Comparison of ENCODE assay signal across 9 mouse cellular contexts in the genomic region with DNA sequence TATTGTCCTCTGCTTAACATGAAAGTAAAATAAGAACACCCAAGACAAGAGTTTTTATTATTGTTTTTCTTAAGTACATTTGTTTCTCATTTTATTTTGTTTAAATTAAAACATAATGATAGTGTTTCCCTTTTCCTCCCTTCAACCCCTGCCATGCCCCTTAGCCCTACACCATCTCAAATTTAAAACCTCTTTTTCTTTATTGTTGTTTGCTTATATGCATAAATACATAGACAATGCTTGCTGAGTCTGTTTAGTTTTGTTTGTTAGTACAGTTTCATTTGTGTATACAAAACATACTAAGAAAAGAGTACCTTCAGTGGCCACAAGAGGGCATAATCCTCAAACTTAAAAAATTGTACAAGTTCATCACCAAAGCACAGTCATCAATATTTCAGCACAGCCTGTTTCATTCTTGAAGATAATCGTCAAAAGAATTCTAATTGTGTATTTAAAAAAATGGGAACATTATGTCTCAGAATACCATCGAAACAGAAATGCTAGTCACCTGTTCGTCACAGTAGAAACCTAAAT.
DNase-seq lines count a peak whose midpoint lies in the region; ATAC-seq and TF ChIP-seq lines count a peak whose summit lies in the region.
"Had no signal": no experiment of that assay in that cellular context is flagged by ENCODE, and none has a peak within 500 bp of the region (broad histone marks: within the 10 kb centered on the region; RNA-seq: fewer than 3 reads in every experiment).

No protein-coding gene starts in this region.

- H3K4me2 ChIP-seq in liver, embryonic 14.5 days (ENCODE audit: low read depth) = no peak overlapping the region
- no peak overlapping the region for H3K4me2 ChIP-seq in liver, embryonic 12.5 days
- H3K4me2 ChIP-seq in midbrain, embryonic 16.5 days (ENCODE audit: low read length) = no peak overlapping the region
- H3K4me2 ChIP-seq: limb, embryonic 12.5 days had no signal

- TF ChIP-seq CTCF in liver, embryonic 14.5 days (IDR thresholded peaks at IDR 0.05; ENCODE audit: low read depth) = peak; percentile 38; the same call in 1 of the 2 replicates

- ATAC-seq in liver, embryonic 14.5 days (ENCODE audit: insufficient read depth) = no peak
- no peak for ATAC-seq in liver, embryonic 12.5 days
- ATAC-seq in midbrain, embryonic 16.5 days = peak; percentile 16; the same call in 1 of the 2 replicates

- H3K27ac ChIP-seq in liver, embryonic 14.5 days = no peak overlapping the region
- H3K27ac ChIP-seq in liver, embryonic 12.5 days = no peak overlapping the region
- no peak overlapping the region for H3K27ac ChIP-seq in midbrain, embryonic 16.5 days (ENCODE audit: low read length)
- H3K27ac ChIP-seq: limb, embryonic 12.5 days had no signal

- no peak overlapping the region for H3K4me3 ChIP-seq in liver, embryonic 14.5 days (ENCODE audit: insufficient read depth in 1 of 2, low read depth in 2 of 2, low read length in 2 of 2)
- no peak overlapping the region for H3K4me3 ChIP-seq in liver, embryonic 12.5 days
- H3K4me3 ChIP-seq in midbrain, embryonic 16.5 days (ENCODE audit: low read depth, low read length) = no peak overlapping the region
- H3K4me3 ChIP-seq: limb, embryonic 12.5 days had no signal

- no peaks in the 10 kb centered on the region for H3K4me1 ChIP-seq in liver, embryonic 14.5 days (replicated peaks; ENCODE audit: control insufficient read depth in 2 of 2, insufficient read depth in 2 of 2, low read length in 1 of 2)
- H3K4me1 ChIP-seq in liver, embryonic 12.5 days = no peaks in the 10 kb centered on the region
- H3K4me1 ChIP-seq in midbrain, embryonic 16.5 days (ENCODE audit: control insufficient read depth, insufficient read depth, low read length) = no peaks in the 10 kb centered on the region
- H3K4me1 ChIP-seq: limb, embryonic 12.5 days had no signal

- H3K9me3 ChIP-seq in liver, embryonic 14.5 days (ENCODE audit: control insufficient read depth, low read length) = no peaks in the 10 kb centered on the region
- H3K9me3 ChIP-seq in liver, embryonic 12.5 days (replicated peaks) = no peaks in the 10 kb centered on the region
- no peaks in the 10 kb centered on the region for H3K9me3 ChIP-seq in midbrain, embryonic 16.5 days (replicated peaks; ENCODE audit: control insufficient read depth, low read length, poor library complexity, severe bottlenecking)
- H3K9me3 ChIP-seq: limb, embryonic 12.5 days had no signal

- intact Hi-C loops in heart, postnatal 36 days (cut with DNase I) = loop anchor here (2.0 kb wide), 1 partner anchor 592 kb away; no protein-coding TSS in a partner anchor

- H3K27me3 ChIP-seq in liver, embryonic 14.5 days (ENCODE audit: control insufficient read depth, insufficient read depth, low read length) = no peaks in the 10 kb centered on the region
- no peaks in the 10 kb centered on the region for H3K27me3 ChIP-seq in liver, embryonic 12.5 days (replicated peaks)
- H3K27me3 ChIP-seq in midbrain, embryonic 16.5 days (ENCODE audit: control insufficient read depth, insufficient read depth, low read depth, low read length) = no peaks in the 10 kb centered on the region
- H3K27me3 ChIP-seq: limb, embryonic 12.5 days had no signal

- no peaks in the 10 kb centered on the region for H3K36me3 ChIP-seq in liver, embryonic 14.5 days (replicated peaks; ENCODE audit: control insufficient read depth, insufficient read depth, low read depth)
- no peaks in the 10 kb centered on the region for H3K36me3 ChIP-seq in liver, embryonic 12.5 days
- H3K36me3 ChIP-seq in midbrain, embryonic 16.5 days (ENCODE audit: control insufficient read depth, insufficient read depth, low read length) = no peaks in the 10 kb centered on the region
- H3K36me3 ChIP-seq: limb, embryonic 12.5 days had no signal

- DNase-seq in adrenal gland, postnatal 14 days = peak; percentile 9
- no peak for DNase-seq in adrenal gland, adult 8-10 months
- no peak for DNase-seq in liver, embryonic 14.5 days (ENCODE audit: low read depth in 3 of 3, low spot score in 3 of 3)
- peak; percentile 61 to 78 for DNase-seq in cerebellum, postnatal 14 days
- no peak for DNase-seq in heart, postnatal 36 days
- no peak for DNase-seq in gastrocnemius, postnatal 25 days

- TF ChIP-seq EP300 in liver, embryonic 14.5 days (IDR thresholded peaks at IDR 0.05; ENCODE audit: low read depth) = no peak

- 31% methylated on average over 3 of the region's 3 CpGs for WGBS in liver, embryonic 14.5 days (ENCODE audit: insufficient replicate concordance)
- 39% methylated on average over 3 of the region's 3 CpGs for WGBS in liver, embryonic 12.5 days (ENCODE audit: insufficient replicate concordance)
- 41% methylated on average over 3 of the region's 3 CpGs for WGBS in midbrain, embryonic 16.5 days

- H3K9ac ChIP-seq in liver, embryonic 14.5 days (replicated peaks) = no peak overlapping the region
- H3K9ac ChIP-seq in liver, embryonic 12.5 days = no peak overlapping the region
- no peak overlapping the region for H3K9ac ChIP-seq in midbrain, embryonic 16.5 days (ENCODE audit: low read depth, low read length)
- H3K9ac ChIP-seq: limb, embryonic 12.5 days had no signal

Comparison
In these comparisons a context has a peak if more than half of its experiments do, and no peak if none do; other contexts are left out.
1. DNase-seq: peak in adrenal gland, postnatal 14 days (single experiment) and cerebellum, postnatal 14 days (2 of 2); none in adrenal gland, adult 8-10 months (single experiment), liver, embryonic 14.5 days (0 of 3), heart, postnatal 36 days (0 of 2) and gastrocnemius, postnatal 25 days (single experiment).